Mouse (Mus musculus) heart, embryonic 13.5 days (tissue): Measurements from ENCODE around the gene Gadd45g. TPM values are rescaled to one million over a fixed set of nuclear protein-coding genes. Genes with fewer than 3 reads are reported as not detected.

Source experiments
- ATAC-seq: fragments of 200-750 bp; cut with Nextera tagmentation; 2 replicates; pipeline ENCODE4 v1.8.0; 2017; ENCODE audit warnings: moderate TSS enrichment; ENCODE audit not compliant: insufficient number of reproducible peaks, low FRiP score, low TSS enrichment; ENCODE audit errors: extremely low read depth
- H3K27ac ChIP-seq: fragments of 300-500 bp; sonication (generic); replicated peaks from 2 replicates; pipeline ENCODE4 v1.5.1; 2015; ENCODE audit warnings: moderate library complexity, mild to moderate bottlenecking, inconsistent platforms
- H3K27me3 ChIP-seq: fragments of 300-500 bp; sonication (generic); replicated peaks from 2 replicates; pipeline ENCODE4 v1.6.1; 2015; ENCODE audit warnings: mild to moderate bottlenecking, inconsistent platforms
- H3K36me3 ChIP-seq: fragments of 300-500 bp; sonication (generic); 2 replicates; pipeline ENCODE4 v1.6.1; 2015; ENCODE audit warnings: mild to moderate bottlenecking, inconsistent platforms
- H3K4me1 ChIP-seq: fragments of 300-500 bp; sonication (generic); 2 replicates; pipeline ENCODE4 v1.6.1; 2015; ENCODE audit warnings: inconsistent platforms
- H3K4me2 ChIP-seq: fragments of 300-500 bp; sonication (generic); 2 replicates; pipeline ENCODE4 v1.6.1; 2015; ENCODE audit warnings: inconsistent platforms, mild to moderate bottlenecking, moderate library complexity
- H3K4me3 ChIP-seq: fragments of 300-500 bp; sonication (generic); 2 replicates; pipeline ENCODE4 v1.5.1; 2015; ENCODE audit warnings: moderate library complexity, mild to moderate bottlenecking, inconsistent platforms
- H3K9ac ChIP-seq: fragments of 300-500 bp; sonication (generic); 2 replicates; pipeline ENCODE4 v1.6.1; 2015; ENCODE audit warnings: inconsistent platforms, mild to moderate bottlenecking, moderate library complexity
- H3K9me3 ChIP-seq: fragments of 300-500 bp; sonication (generic); 2 replicates; pipeline ENCODE4 v1.6.1; 2016; ENCODE audit warnings: inconsistent platforms
- WGBS: fragments of 180-500 bp; shearing (Covaris S2); methylation state at CpG from one replicate; pipeline ENCODE4 v1.1.7; 2015; ENCODE audit warnings: mixed read lengths; 5-methylcytosine and 5-hydroxymethylcytosine counted together
- polyA plus RNA-seq: library from polyadenylated mRNA; unstranded; fragments of >200 nt; fragmentation: Nextera tagmentation; extraction: Ambion mirVana; gene quantifications from 2 replicates; pipeline ENCODE4 v1.2.1, GENCODE M21; 2015

The Gadd45g gene
- polyA plus RNA-seq, 1 experiment from 2014 or later: 51.2 TPM

- no peak for ATAC-seq
- Histone ChIP-seq H3K36me3 (no peaks in the 10 kb centered on the region), H3K4me2 (no peak overlapping the region), H3K27ac (no peak overlapping the region), H3K4me3 (no peak overlapping the region), H3K4me1 (peaks cover 50% of the 10 kb centered on the region), H3K27me3 (no peaks in the 10 kb centered on the region), H3K9ac (no peak overlapping the region), H3K9me3 (no peaks in the 10 kb centered on the region)
- WGBS: 68% methylated on average over 2 of the region's 2 CpGs
Observed at GRCm38 (mm10) chr13:51888426-51888825, 41.9 kb downstream of the Gadd45g start.

GRCm38 (mm10) chr13:51891825-51892532 lies 45.5 kb downstream of the Gadd45g start:
- Histone ChIP-seq H3K4me1 (peaks cover 19% of the 10 kb centered on the region), H3K27me3 (no peaks in the 10 kb centered on the region), H3K27ac (0 out of 2 replicates have a peak overlapping the region, but pooled peaks have one; percentile 9), H3K9me3 (peaks cover 11% of the 10 kb centered on the region), H3K4me2 (no peak overlapping the region), H3K36me3 (no peaks in the 10 kb centered on the region), H3K9ac (no peak overlapping the region), H3K4me3 (no peak overlapping the region)
- peak; percentile 80; the same call in 1 of the 2 replicates for ATAC-seq
- WGBS: 66% methylated on average over 6 of the region's 6 CpGs

- Histone ChIP-seq H3K4me1 (peaks cover 23% of the 10 kb centered on the region), H3K9ac (no peak overlapping the region), H3K36me3 (no peaks in the 10 kb centered on the region), H3K27ac (no peak overlapping the region), H3K4me3 (no peak overlapping the region), H3K4me2 (no peak overlapping the region), H3K9me3 (peaks cover 11% of the 10 kb centered on the region), H3K27me3 (no peaks in the 10 kb centered on the region)
- 73% methylated on average over 3 of the region's 3 CpGs for WGBS
- ATAC-seq: no peak
Observed at GRCm38 (mm10) chr13:51897579-51897978, 51.1 kb downstream of the Gadd45g start.

Other genes starting within 250 kb of the Gadd45g start
- gene Cks2, start 201.4 kb upstream of the Gadd45g start, polyA plus RNA-seq: 272 and 303 TPM in 2 replicates
- gene Secisbp2, start 195.0 kb upstream of the Gadd45g start, polyA plus RNA-seq: 22.9 and 24.7 TPM in 2 replicates
- 13.0 and 13.9 TPM in 2 replicates for gene Sema4d, start 52.9 kb upstream of the Gadd45g start, polyA plus RNA-seq